Mouse (Mus musculus) granulocyte monocyte progenitor cell, adult 5-6 weeks (primary cell): ENCODE data around the gene Aipl1. TPM values are rescaled to one million over a fixed set of nuclear protein-coding genes. Genes with fewer than 3 reads are reported as not detected.

Experiments used
- ATAC-seq: replicated peaks from 2 replicates; pipeline ENCODE4 v1.8.0; 2016; ENCODE audit warnings: mild to moderate bottlenecking, moderate TSS enrichment, inconsistent platforms; ENCODE audit not compliant: poor library complexity, severe bottlenecking
- total RNA-seq, 2 experiments: library from RNA; stranded (forward) in 1 of 2; stranded (reverse) in 1 of 2; fragments of 200-712, 200-1000 nt in 1 of 2; fragments of >200 nt in 1 of 2; fragmentation: Nextera tagmentation in 1 of 2; gene quantifications; 2 replicates each; pipeline ENCODE4 v1.2.3; 2014 to 2017

Gene Aipl1
- total RNA-seq, 2 experiments from 2014 or later = 0.41 TPM; not detected in 1

DNA sequence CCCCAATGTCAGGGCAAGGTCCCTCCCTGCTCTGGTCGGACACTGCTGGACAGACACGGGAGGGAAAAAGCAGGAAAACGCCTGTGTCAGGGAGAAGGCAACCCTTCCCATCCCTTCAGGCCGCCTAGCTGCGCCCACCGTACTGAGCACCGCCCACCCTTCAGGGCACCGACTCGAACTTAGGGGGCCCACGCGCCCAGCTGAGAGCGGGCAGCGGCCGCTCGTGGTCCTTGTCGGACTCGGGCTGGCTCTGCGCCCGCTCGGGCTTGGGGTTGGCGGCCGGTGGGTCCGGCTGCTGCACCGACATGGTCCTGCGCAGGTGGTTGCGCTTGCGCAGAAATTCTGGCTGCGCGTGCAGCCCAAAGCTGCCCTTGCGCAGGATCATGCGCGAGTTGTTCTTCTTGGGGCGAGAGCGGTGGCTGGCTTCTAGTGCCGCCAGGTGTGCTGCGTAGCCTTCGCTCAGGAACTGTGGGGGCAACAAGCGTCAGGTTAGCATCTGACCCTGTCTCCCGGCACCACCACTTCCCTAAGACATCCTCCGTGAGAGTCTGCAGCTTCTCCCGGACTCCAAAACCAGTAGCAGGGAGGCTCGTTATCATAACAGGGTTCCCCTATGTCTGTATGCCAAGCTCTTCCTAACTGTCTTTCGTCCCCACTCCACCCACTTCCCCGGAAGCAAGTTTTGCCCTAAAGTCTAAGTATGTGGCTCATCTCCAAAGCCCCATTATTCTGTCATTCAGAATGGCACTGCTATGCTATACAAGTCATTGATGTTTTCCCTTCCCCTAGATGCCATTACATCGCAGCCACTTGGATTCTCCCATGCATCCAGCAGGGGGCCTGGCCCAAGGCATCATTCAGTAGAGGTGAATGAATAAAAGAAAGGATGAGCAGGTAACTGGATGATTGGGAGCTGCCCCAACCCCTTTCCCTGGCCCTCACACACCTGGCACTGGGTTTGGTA is 13.9 kb upstream of the Aipl1 start:
- ATAC-seq = no peak

DNA sequence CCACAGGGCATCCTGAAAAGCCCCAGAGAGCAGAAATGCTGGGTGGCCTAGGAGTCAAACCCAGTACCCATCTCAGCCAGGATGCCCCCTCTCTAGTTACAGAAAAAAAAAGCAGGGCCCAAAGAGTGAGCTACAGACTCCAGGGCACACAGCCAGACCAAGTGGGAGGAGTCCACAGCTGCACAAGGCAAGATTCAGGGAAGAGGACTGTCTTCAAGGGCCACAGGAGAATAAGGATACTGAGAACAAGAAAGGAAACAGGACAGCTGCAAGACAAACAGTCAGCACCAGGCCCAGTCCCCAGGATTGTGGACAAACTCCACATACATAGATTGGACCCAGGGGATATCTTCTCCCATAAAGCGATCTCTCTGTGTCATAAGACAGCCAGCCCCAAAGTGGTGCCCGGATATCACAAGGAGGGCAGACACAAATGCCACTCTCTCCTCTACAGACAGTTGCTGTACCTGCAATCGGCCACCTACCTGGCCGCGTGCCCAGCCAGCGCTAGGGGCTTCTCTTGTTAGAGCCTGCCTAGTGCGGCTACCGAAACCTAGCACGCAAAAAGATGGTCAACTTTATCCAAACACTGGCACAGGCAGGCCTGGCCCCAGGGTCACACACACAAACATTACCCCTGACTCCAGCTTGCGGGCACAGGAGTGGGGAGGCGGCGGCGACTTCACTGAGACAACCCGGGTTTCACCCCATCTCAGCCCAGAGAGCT is 13.0 kb upstream of the Aipl1 start:
- no peak for ATAC-seq

GRCm38 (mm10) chr11:72049171-72049759 is 12.0 kb upstream of the Aipl1 start:
- no peak for ATAC-seq

DNA sequence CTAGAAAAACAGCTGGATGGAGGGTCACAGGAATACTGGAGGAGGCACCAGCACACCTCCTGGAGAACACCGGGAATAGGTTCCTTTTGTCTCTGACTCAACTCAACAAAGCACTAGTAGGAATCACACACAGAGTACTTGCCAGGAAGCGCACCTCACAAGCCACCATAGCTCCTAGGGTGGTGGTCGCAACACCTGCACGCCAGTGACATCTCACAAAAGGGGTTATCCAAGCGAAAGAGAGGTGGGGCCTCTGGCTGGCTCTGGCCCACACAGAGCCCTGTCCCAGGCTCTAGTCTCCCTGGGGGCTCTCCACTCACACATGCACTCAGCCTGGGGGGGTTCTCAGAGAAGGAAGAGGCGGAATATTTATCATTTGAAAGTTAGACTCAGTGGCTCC is 11.4 kb upstream of the Aipl1 start:
- no peak for ATAC-seq

DNA sequence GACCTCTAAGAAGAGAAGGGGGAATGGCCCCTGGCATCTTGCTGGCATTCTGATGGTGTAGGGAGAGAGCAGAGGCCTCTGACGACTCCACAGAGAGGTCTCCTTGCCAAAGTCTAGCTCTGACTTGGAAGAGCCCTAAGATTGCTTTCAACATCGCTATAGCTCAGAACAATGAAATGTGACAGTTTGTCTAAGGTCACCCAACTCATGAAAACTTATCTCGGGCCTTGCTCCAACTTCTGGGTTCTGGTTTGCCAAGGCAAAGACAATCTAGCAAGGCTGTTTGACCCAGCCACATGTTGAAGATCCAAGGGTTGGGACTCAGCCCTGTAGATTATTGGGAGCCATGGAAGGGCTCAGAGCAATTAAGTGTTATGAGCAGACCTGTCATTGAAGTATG is 6.9 kb upstream of the Aipl1 start:
- no peak for ATAC-seq

DNA sequence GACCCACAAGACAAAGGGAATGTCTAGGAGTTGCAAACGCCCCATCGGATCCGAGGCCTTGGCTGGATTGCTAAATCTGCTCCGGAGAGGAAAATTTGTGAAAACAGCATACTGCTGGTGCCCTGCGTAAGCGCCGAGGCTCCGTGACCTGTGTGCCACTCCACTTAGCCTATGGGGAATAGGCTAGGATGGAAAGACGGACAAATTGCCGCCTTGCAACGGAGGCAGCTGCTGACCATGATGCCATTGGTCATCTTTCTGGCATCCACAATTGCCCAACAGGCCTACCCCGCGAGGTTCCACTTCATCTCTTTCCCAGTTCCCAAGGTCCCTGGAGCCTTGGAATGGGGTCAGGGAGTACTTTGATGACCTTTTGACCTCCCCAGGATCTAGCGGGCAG is 5.3 kb upstream of the Aipl1 start:
- 0 out of 2 replicates have a peak, but pooled peaks have one; percentile 3 for ATAC-seq

- ATAC-seq = peak; percentile 82
These were observed 4.7 kb upstream of the Aipl1 start, which contains the start of gene Pimreg for GRCm38 (mm10) chr11:72041768-72042607. Pimreg (plus strand) TSS chr11:72042032.

- peak; percentile 35; the same call in 1 of the 2 replicates for ATAC-seq
These were observed 4.0 kb upstream of the Aipl1 start for GRCm38 (mm10) chr11:72041290-72041767.

DNA sequence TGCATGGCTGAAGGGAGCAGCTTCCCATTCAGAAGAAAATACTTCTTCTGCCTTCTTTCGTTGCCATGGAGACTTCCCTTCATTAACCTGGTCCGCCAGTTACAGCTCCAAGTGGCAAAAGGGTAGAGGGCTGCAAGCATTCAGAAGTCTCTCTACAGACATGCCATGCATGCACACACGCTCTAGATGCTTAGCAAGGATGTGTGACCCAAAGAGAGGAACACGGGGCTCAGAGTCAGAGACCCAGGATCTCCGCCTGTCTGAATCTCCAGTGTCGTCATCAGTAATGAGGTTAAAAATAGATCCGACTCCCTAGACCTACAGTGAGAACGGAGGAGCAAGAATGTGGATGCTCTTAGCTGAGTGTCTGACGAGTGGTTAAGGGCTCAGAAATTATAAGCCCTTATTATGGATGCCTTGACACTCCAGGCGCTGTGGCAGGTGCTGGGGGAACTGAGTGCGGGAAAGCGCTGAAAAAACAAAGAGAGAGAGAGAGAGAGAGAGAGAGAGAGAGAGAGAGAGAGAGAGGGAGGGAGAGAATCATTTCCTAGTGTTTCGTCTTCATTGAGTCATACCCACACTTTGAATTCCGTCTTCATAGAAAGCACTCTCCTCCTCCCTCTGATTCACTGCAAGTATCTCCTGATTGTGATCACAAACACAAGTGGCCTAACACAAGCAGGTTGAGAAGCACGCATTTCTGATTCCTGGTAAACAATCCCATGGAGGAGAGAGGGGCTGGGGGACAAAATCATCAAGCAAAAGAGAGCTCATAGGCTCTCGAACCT is 2.5 kb upstream of the Aipl1 start:
- ATAC-seq = no peak

GRCm38 (mm10) chr11:72037996-72038395 is 687 bp upstream of the Aipl1 start:
- ATAC-seq = 0 out of 2 replicates have a peak, but pooled peaks have one; percentile 19

GRCm38 (mm10) chr11:72032589-72032988 is 4.7 kb downstream of the Aipl1 start:
- no peak for ATAC-seq

DNA sequence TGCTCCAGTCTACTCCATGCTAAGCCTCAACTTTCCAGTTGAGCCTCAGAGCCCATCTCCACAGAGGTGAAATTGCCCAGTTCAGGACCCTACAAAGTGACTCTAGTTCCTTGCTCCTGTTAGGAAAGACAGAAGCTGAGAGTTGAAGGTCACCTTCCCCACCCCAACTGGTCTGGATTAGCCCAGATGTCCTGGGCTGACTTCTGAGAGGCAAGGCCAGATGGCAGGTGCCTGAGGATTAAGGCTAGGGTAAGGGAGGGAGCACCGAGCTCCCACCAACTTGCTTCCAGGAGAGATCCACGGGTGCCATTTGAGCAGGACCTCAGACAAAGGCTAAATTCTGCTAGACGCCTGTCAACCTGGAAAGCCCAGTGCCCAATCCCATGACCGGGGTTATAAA is 5.2 kb downstream of the Aipl1 start:
- no peak for ATAC-seq

DNA sequence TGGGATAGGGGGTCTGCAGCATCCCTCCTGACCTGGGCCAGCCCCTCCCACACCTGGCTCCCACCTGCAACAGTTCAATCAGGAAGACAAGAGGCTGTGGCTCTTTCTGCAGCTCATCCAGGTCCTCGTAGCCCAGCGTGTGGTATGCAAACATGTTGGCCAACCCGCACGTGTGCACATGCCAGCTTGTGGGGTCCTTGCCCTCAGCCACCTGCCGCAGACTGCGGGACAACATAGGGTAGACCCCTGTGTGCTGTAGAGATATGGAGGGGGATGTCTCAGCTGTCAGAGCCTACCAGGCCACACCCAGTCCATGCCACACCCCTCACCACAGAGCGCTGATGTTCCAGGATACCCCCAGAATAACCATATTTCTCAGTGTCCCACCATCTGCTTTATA is 6.0 kb downstream of the Aipl1 start:
- ATAC-seq = no peak

- no peak for ATAC-seq
These were observed 8.2 kb downstream of the Aipl1 start for GRCm38 (mm10) chr11:72029143-72029542.

DNA sequence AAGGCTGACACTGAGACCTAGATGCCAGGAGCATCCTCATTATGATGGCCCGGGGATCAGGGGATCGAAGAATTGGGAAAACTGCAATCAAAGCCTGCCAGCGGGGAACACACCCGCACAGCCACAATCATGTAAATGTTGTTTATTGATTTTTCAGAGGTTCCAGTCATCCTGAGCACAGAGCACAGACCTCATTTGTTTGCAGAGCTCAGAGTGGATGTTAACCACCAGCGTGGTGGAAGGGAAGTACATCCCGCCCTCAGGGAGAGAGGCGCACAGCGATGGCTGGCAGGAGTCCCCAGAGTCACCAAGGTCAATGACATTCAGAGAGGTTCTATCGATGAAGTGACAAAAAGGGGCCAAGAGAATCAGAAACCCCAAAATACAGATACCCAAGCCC is 9.5 kb downstream of the Aipl1 start:
- no peak for ATAC-seq

DNA sequence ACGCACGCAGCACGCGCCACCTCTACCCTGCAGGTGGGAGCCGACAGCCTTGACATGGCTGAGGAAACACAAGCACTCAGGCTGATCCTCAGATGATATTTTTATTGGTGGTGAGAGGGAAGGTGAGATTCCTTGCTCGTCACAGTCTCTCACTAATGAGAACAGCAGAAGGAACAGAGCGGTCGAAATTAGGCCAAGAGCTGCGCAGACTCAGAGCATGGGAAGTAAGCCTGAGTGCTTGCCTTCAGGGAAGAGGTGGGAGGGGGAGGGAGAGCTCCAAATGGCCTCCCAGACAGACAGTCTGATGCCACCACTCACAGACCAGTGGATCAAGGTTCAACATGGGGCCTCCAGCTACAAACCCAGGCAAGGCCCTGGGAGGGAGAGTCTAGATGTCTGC is 10.8 kb downstream of the Aipl1 start:
- ATAC-seq = no peak

DNA sequence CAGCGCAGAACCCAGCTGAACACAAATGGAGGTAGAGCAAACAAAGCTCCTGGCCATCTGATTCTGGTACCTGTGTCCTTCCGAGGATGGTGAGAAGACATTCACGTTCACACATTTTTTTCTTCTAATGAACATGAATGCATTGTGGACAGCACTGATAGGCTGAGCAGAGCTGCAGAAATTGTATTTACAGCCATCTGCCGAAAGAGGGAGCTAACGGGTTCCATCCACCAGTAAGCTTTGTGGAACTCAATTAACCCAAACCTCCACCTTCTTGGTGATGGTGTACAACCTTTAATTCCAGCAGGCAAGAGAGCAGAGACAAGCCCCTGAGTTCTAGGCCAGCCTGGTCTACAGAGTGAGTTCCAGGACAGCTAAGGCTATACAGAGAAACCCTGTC is 11.5 kb downstream of the Aipl1 start:
- peak; percentile 62 for ATAC-seq

- peak; percentile 79 for ATAC-seq
These were observed 13.0 kb downstream of the Aipl1 start for GRCm38 (mm10) chr11:72024193-72024781.

- ATAC-seq = no peak
These were observed 13.7 kb downstream of the Aipl1 start for GRCm38 (mm10) chr11:72023581-72023980.
